Mouse (Mus musculus): ENCODE measurements around the gene Cdc42se2.

Gene Cdc42se2

DNA sequence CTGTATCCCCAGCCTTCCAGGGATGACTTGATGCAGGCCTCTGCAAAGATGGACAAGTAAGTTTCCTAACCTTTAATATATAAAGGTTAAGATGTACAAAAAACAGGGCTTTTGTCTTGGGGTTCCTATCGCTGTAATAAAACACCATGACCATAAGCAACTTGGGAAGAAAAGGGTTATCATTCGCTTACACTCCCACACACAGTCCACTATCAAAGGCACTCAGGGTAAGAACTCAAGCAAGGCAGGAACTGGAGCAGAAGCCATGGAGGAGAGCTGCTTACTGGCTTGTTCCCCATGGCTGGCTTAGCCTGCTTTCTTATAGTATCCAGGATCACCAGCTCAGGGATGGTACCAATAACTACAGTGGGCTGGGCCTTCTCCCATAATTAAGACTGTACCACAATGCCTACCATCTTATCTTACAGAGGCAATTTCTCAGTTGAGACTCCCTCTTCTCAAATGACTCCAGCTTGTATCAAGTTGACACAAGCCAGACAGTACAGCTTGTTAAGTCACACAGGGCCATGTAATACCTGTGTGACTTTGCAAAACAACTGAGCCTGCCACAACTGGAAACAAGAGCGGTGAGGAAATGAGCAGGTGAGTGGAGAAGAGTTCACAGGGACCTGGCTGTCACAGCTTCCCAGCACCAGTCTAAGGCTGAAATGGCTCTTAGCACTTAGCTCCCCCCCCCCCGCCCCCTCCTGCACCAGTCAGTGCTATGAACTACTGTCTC is 48.3 kb downstream of the Cdc42se2 start:
- Histone ChIP-seq H3K9me3 (ENCODE audit: low read length) (no peaks in the 10 kb centered on the region), H3K4me3 (replicated peaks; ENCODE audit: low read length) (no peak overlapping the region), H3K27me3 (ENCODE audit: insufficient read depth, low read length) (no peaks in the 10 kb centered on the region), H3K36me3 (ENCODE audit: insufficient read depth, low read length) (peaks cover 66% of the 10 kb centered on the region), H3K4me1 (replicated peaks; ENCODE audit: low read depth, low read length) (peaks cover 10% of the 10 kb centered on the region; the same call in 1 of the 2 replicates)
- TF ChIP-seq POU5F1 (IDR thresholded peaks at IDR 0.05; ENCODE audit: borderline replicate concordance, low read length) (no peak), CTCF (conservative IDR thresholded peaks at IDR 0.05; ENCODE audit: low read length) (no peak), NANOG (IDR thresholded peaks at IDR 0.05; ENCODE audit: borderline replicate concordance, low read length) (no peak)

DNA sequence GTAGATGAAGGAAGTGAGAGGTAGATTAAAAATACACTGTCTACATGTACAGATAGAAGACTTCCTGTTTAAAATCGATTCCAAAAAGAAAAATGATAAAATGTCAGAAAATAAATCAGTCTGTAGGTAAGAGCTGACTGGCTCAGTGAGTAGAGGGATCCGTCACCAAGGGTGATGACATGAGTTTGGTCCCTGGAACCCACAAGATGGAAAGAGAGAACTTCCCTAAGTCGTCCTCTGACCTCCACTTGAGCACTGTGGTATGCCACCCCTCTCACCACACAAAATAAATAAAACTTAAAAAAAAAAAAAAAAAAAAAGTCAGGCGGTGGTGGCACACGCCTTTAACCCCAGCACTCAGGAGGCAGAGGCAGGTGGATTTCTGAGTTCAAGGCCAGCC is 50.6 kb downstream of the Cdc42se2 start:
- TF ChIP-seq CTCF (conservative IDR thresholded peaks at IDR 0.05; ENCODE audit: low read length) (no peak), POU5F1 (IDR thresholded peaks at IDR 0.05; ENCODE audit: borderline replicate concordance, low read length) (no peak), NANOG (IDR thresholded peaks at IDR 0.05; ENCODE audit: borderline replicate concordance, low read length) (no peak)
- Histone ChIP-seq H3K27me3 (ENCODE audit: insufficient read depth, low read length) (no peaks in the 10 kb centered on the region), H3K4me1 (replicated peaks; ENCODE audit: low read depth, low read length) (peaks cover 24% of the 10 kb centered on the region)

DNA sequence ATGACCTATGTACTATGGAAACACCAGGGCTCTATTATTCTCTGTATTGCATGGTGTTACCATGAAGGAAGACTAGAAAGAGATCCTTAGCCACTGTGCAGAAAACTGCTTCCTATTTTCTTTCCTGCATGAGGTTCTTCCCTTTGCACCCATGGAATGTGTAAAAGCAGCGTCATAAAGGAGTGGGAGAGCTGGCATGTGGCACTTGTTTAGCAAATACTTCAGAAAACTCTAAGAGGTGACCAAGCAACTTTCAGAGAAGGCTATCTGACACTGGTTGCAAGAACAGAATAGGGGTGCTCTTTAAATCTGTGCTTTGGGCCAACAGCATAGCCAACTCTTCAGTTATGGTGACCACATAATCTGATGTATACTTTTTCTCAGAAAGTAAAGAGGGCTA is 52.4 kb downstream of the Cdc42se2 start:
- H3K9me3 ChIP-seq (ENCODE audit: low read length), result no peaks in the 10 kb centered on the region
- H3K36me3 ChIP-seq (ENCODE audit: insufficient read depth, low read length), result peaks cover 80% of the 10 kb centered on the region
- TF ChIP-seq NANOG (IDR thresholded peaks at IDR 0.05; ENCODE audit: borderline replicate concordance, low read length), result no peak
- no peak for TF ChIP-seq POU5F1 (IDR thresholded peaks at IDR 0.05; ENCODE audit: borderline replicate concordance, low read length)
- TF ChIP-seq CTCF (conservative IDR thresholded peaks at IDR 0.05; ENCODE audit: low read length), result no peak
- peaks cover 25% of the 10 kb centered on the region for H3K4me1 ChIP-seq (replicated peaks; ENCODE audit: low read depth, low read length)
- no peaks in the 10 kb centered on the region for H3K27me3 ChIP-seq (ENCODE audit: insufficient read depth, low read length)
- H3K4me3 ChIP-seq (replicated peaks; ENCODE audit: low read length), result no peak overlapping the region

More for the DNA sequence above, 50.6 kb downstream of the Cdc42se2 start:
- Histone ChIP-seq H3K4me3 (replicated peaks; ENCODE audit: low read length) (no peak overlapping the region), H3K36me3 (ENCODE audit: insufficient read depth, low read length) (peaks cover 80% of the 10 kb centered on the region), H3K9me3 (ENCODE audit: low read length) (no peaks in the 10 kb centered on the region)

DNA sequence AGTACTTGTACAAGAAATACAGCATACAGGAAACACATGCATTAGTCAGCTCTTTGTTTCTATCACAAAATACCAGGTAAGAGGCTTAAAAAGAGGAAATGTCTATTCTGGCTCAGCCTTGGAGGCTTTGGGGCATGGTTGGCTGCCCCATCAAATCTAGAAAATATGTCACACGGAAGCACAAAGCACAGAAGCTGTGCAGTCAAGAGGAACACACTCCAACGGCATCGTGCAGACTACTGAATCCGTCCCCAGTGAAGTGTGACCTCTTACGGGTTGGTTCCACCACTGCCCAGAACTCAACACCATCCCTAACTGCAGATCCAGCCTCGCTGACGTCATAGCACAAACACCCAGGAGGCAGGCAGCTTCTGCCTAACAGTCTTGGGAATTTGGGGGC is 53.9 kb downstream of the Cdc42se2 start:
- H3K4me3 ChIP-seq (replicated peaks; ENCODE audit: low read length), result no peak overlapping the region
- TF ChIP-seq NANOG (IDR thresholded peaks at IDR 0.05; ENCODE audit: borderline replicate concordance, low read length) (no peak), POU5F1 (IDR thresholded peaks at IDR 0.05; ENCODE audit: borderline replicate concordance, low read length) (no peak), CTCF (conservative IDR thresholded peaks at IDR 0.05; ENCODE audit: low read length) (no peak)
- peaks cover 4% of the 10 kb centered on the region; the same call in 1 of the 2 replicates for H3K9me3 ChIP-seq (ENCODE audit: low read length)
- peaks cover 80% of the 10 kb centered on the region for H3K36me3 ChIP-seq (ENCODE audit: insufficient read depth, low read length)
- no peaks in the 10 kb centered on the region for H3K27me3 ChIP-seq (ENCODE audit: insufficient read depth, low read length)
- H3K4me1 ChIP-seq (replicated peaks; ENCODE audit: low read depth, low read length), result peaks cover 30% of the 10 kb centered on the region

DNA sequence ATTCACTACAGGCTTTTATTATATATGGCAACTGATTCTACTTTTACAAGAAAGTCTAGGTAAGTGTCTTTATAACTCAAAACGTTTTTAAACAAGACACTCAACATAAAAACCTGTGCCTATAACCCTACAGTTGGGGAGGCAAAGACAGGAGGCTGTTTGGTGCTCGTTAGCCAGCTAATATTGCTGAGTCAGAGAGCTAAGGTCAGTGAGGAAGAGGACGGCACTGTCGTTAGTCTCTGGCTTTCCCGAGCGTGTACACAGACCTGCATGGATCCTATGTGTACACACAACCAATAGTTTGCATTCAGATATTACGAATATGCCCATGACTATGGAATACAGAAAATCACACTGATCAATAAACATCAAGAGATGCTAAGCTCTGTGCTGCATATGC is 56.1 kb downstream of the Cdc42se2 start:
- Histone ChIP-seq H3K9me3 (ENCODE audit: low read length) (peaks cover 15% of the 10 kb centered on the region), H3K36me3 (ENCODE audit: insufficient read depth, low read length) (peaks cover 88% of the 10 kb centered on the region), H3K27me3 (ENCODE audit: insufficient read depth, low read length) (no peaks in the 10 kb centered on the region), H3K4me3 (replicated peaks; ENCODE audit: low read length) (no peak overlapping the region), H3K4me1 (replicated peaks; ENCODE audit: low read depth, low read length) (peaks cover 38% of the 10 kb centered on the region)
- TF ChIP-seq CTCF (conservative IDR thresholded peaks at IDR 0.05; ENCODE audit: low read length) (no peak), POU5F1 (IDR thresholded peaks at IDR 0.05; ENCODE audit: borderline replicate concordance, low read length) (no peak), NANOG (IDR thresholded peaks at IDR 0.05; ENCODE audit: borderline replicate concordance, low read length) (no peak)

DNA sequence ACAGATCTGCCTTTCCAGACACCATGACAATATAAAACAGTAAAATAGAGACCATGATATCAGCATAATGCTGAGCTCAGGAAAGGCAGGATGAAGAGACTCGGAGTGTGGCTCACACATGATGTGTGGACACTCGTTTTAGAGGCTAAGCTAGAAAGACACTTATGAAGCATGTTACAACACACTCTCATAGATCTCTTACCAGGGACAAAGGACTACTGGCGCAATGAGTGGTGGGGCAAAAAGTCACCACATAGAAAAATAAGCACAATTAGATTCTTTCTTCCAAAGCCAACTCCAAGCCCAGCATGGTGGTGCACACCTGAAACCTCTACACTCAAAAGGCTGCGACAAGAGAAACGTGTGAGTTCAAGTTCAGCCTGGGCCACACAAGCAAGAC is 56.5 kb downstream of the Cdc42se2 start:
- Histone ChIP-seq H3K4me1 (replicated peaks; ENCODE audit: low read depth, low read length) (peaks cover 41% of the 10 kb centered on the region), H3K4me3 (replicated peaks; ENCODE audit: low read length) (no peak overlapping the region), H3K9me3 (ENCODE audit: low read length) (peaks cover 15% of the 10 kb centered on the region), H3K36me3 (ENCODE audit: insufficient read depth, low read length) (peaks cover 88% of the 10 kb centered on the region), H3K27me3 (ENCODE audit: insufficient read depth, low read length) (no peaks in the 10 kb centered on the region)
- TF ChIP-seq CTCF (conservative IDR thresholded peaks at IDR 0.05; ENCODE audit: low read length) (no peak), POU5F1 (IDR thresholded peaks at IDR 0.05; ENCODE audit: borderline replicate concordance, low read length) (no peak), NANOG (IDR thresholded peaks at IDR 0.05; ENCODE audit: borderline replicate concordance, low read length) (no peak)

DNA sequence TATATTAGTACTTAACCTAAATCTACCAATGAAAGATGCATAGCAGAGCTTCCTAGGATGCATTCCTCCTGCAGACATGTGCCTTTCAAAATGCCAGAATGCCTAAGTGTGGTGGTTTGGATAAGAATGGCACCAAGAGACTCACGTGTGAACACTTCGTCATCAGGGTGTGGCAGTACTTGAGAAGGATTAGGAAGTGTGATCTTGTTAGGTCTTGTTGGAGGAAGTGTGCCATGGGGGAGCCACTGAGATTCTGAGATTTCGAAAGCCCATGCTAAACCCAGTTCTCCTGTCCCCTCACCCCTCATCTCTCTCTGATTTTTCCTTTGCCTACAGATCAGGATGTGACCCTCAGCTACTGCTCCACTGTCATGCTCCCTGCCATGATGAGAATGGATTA is 58.2 kb downstream of the Cdc42se2 start:
- H3K4me1 ChIP-seq (replicated peaks; ENCODE audit: low read depth, low read length), result peaks cover 43% of the 10 kb centered on the region
- H3K36me3 ChIP-seq (ENCODE audit: insufficient read depth, low read length), result peaks cover 87% of the 10 kb centered on the region
- TF ChIP-seq NANOG (IDR thresholded peaks at IDR 0.05; ENCODE audit: borderline replicate concordance, low read length) (no peak), CTCF (conservative IDR thresholded peaks at IDR 0.05; ENCODE audit: low read length) (no peak), POU5F1 (IDR thresholded peaks at IDR 0.05; ENCODE audit: borderline replicate concordance, low read length) (no peak)

DNA sequence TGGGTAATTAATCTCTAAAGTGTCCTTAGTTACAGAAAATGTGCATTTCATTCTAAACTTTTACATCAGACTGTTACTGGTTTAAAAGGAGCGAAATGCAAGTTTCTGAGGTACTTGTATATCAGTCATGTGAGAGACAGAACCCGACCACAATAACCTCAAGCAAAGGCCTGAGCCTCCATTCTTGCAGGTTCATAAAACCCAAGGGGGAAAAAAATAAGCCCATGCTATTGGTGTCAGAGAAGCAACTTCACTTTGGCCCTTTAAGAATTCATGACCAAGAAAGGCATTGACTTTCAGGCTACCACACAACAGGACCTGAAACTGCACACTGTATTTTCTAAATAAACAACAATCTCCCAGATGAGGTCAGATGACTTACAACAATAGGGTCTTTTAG is 59.1 kb downstream of the Cdc42se2 start:
- Histone ChIP-seq H3K4me1 (replicated peaks; ENCODE audit: low read depth, low read length) (peaks cover 35% of the 10 kb centered on the region), H3K9me3 (ENCODE audit: low read length) (peaks cover 15% of the 10 kb centered on the region)

More for the DNA sequence above, 58.2 kb downstream of the Cdc42se2 start:
- Histone ChIP-seq H3K4me3 (replicated peaks; ENCODE audit: low read length) (no peak overlapping the region), H3K27me3 (ENCODE audit: insufficient read depth, low read length) (no peaks in the 10 kb centered on the region), H3K9me3 (ENCODE audit: low read length) (peaks cover 15% of the 10 kb centered on the region)

More for the DNA sequence above, 59.1 kb downstream of the Cdc42se2 start:
- peaks cover 87% of the 10 kb centered on the region for H3K36me3 ChIP-seq (ENCODE audit: insufficient read depth, low read length)
- no peak for TF ChIP-seq NANOG (IDR thresholded peaks at IDR 0.05; ENCODE audit: borderline replicate concordance, low read length)
- no peak for TF ChIP-seq CTCF (conservative IDR thresholded peaks at IDR 0.05; ENCODE audit: low read length)
- no peak for TF ChIP-seq POU5F1 (IDR thresholded peaks at IDR 0.05; ENCODE audit: borderline replicate concordance, low read length)
- H3K4me3 ChIP-seq (replicated peaks; ENCODE audit: low read length), result no peak overlapping the region
- no peaks in the 10 kb centered on the region for H3K27me3 ChIP-seq (ENCODE audit: insufficient read depth, low read length)

All from E14TG2a.4 (cell line).